Mouse (Mus musculus): Measurements from ENCODE around the gene Agbl2. TPM values are rescaled to one million over a fixed set of nuclear protein-coding genes. Genes with fewer than 3 reads are reported as not detected.

Gene Agbl2
- polyA plus RNA-seq (2011; ENCODE audit: insufficient read depth, insufficient read length, low read depth, missing spikeins): 2.2 and 3.3 TPM in 2 replicates

GRCm38 (mm10) chr2:90782458-90782857, at the start of gene Agbl2:
TSS of gene Agbl2 (plus strand) at chr2:90782727.
- Histone ChIP-seq H3K36me3 (ENCODE audit: control insufficient read depth, insufficient read depth, low read length, poor library complexity, severe bottlenecking) (peaks cover 26% of the 10 kb centered on the region), H3K9me3 (replicated peaks; ENCODE audit: control insufficient read depth, insufficient read depth, low read length, poor library complexity, severe bottlenecking) (no peaks in the 10 kb centered on the region), H3K4me3 (ENCODE audit: low read depth, low read length) (peak within 1 kb of the TSS; percentile 47), H3K9ac (ENCODE audit: low read depth, poor library complexity, severe bottlenecking) (peak within 1 kb of the TSS; percentile 48), H3K27ac (ENCODE audit: insufficient read depth, low read length) (no peak within 1 kb of the TSS), H3K4me1 (ENCODE audit: control insufficient read depth, insufficient read depth, low read length) (no peaks in the 10 kb centered on the region), H3K27me3 (ENCODE audit: control insufficient read depth, insufficient read depth, low read length, poor library complexity, severe bottlenecking) (no peaks in the 10 kb centered on the region)
- TF ChIP-seq EP300 (IDR thresholded peaks at IDR 0.05; ENCODE audit: insufficient read depth, low read depth, low read length) (no peak), POLR2A (IDR thresholded peaks at IDR 0.05; ENCODE audit: insufficient read depth, low read length) (no peak), CTCF (IDR thresholded peaks at IDR 0.05; ENCODE audit: low read depth, low read length) (no peak)

GRCm38 (mm10) chr2:90735326-90735725, 47.2 kb upstream of the Agbl2 start:
- Histone ChIP-seq H3K36me3 (ENCODE audit: control insufficient read depth, insufficient read depth, low read length, poor library complexity, severe bottlenecking) (peaks cover 58% of the 10 kb centered on the region), H3K4me3 (ENCODE audit: low read depth, low read length) (no peak overlapping the region), H3K27ac (ENCODE audit: insufficient read depth, low read length) (no peak overlapping the region), H3K27me3 (ENCODE audit: control insufficient read depth, insufficient read depth, low read length, poor library complexity, severe bottlenecking) (no peaks in the 10 kb centered on the region), H3K4me1 (ENCODE audit: control insufficient read depth, insufficient read depth, low read length) (no peaks in the 10 kb centered on the region), H3K9me3 (replicated peaks; ENCODE audit: control insufficient read depth, insufficient read depth, low read length, poor library complexity, severe bottlenecking) (no peaks in the 10 kb centered on the region), H3K9ac (ENCODE audit: low read depth, poor library complexity, severe bottlenecking) (no peak overlapping the region)
- TF ChIP-seq CTCF (IDR thresholded peaks at IDR 0.05; ENCODE audit: low read depth, low read length): no peak
- no peak for TF ChIP-seq POLR2A (IDR thresholded peaks at IDR 0.05; ENCODE audit: insufficient read depth, low read length)
- no peak for TF ChIP-seq EP300 (IDR thresholded peaks at IDR 0.05; ENCODE audit: insufficient read depth, low read depth, low read length)

GRCm38 (mm10) chr2:90738801-90739200, 43.7 kb upstream of the Agbl2 start:
- Histone ChIP-seq H3K4me3 (ENCODE audit: low read depth, low read length) (no peak overlapping the region), H3K9ac (ENCODE audit: low read depth, poor library complexity, severe bottlenecking) (no peak overlapping the region), H3K4me1 (ENCODE audit: control insufficient read depth, insufficient read depth, low read length) (no peaks in the 10 kb centered on the region), H3K36me3 (ENCODE audit: control insufficient read depth, insufficient read depth, low read length, poor library complexity, severe bottlenecking) (peaks cover 30% of the 10 kb centered on the region), H3K27me3 (ENCODE audit: control insufficient read depth, insufficient read depth, low read length, poor library complexity, severe bottlenecking) (no peaks in the 10 kb centered on the region), H3K9me3 (replicated peaks; ENCODE audit: control insufficient read depth, insufficient read depth, low read length, poor library complexity, severe bottlenecking) (no peaks in the 10 kb centered on the region), H3K27ac (ENCODE audit: insufficient read depth, low read length) (no peak overlapping the region)
- TF ChIP-seq EP300 (IDR thresholded peaks at IDR 0.05; ENCODE audit: insufficient read depth, low read depth, low read length) (no peak), POLR2A (IDR thresholded peaks at IDR 0.05; ENCODE audit: insufficient read depth, low read length) (no peak), CTCF (IDR thresholded peaks at IDR 0.05; ENCODE audit: low read depth, low read length) (no peak)

- no peaks in the 10 kb centered on the region for H3K27me3 ChIP-seq (ENCODE audit: control insufficient read depth, insufficient read depth, low read length, poor library complexity, severe bottlenecking)
- H3K4me3 ChIP-seq (ENCODE audit: low read depth, low read length): no peak overlapping the region
- H3K27ac ChIP-seq (ENCODE audit: insufficient read depth, low read length): no peak overlapping the region
- TF ChIP-seq EP300 (IDR thresholded peaks at IDR 0.05; ENCODE audit: insufficient read depth, low read depth, low read length) (no peak), POLR2A (IDR thresholded peaks at IDR 0.05; ENCODE audit: insufficient read depth, low read length) (no peak), CTCF (IDR thresholded peaks at IDR 0.05; ENCODE audit: low read depth, low read length) (no peak)
- no peak overlapping the region for H3K9ac ChIP-seq (ENCODE audit: low read depth, poor library complexity, severe bottlenecking)
- no peaks in the 10 kb centered on the region for H3K4me1 ChIP-seq (ENCODE audit: control insufficient read depth, insufficient read depth, low read length)
- peaks cover 27% of the 10 kb centered on the region for H3K36me3 ChIP-seq (ENCODE audit: control insufficient read depth, insufficient read depth, low read length, poor library complexity, severe bottlenecking)
- no peaks in the 10 kb centered on the region for H3K9me3 ChIP-seq (replicated peaks; ENCODE audit: control insufficient read depth, insufficient read depth, low read length, poor library complexity, severe bottlenecking)
These were observed 43.2 kb upstream of the Agbl2 start for GRCm38 (mm10) chr2:90739327-90739726.

- H3K4me3 ChIP-seq (ENCODE audit: low read depth, low read length): no peak overlapping the region
- H3K36me3 ChIP-seq (ENCODE audit: control insufficient read depth, insufficient read depth, low read length, poor library complexity, severe bottlenecking): peaks cover 22% of the 10 kb centered on the region
- no peaks in the 10 kb centered on the region for H3K27me3 ChIP-seq (ENCODE audit: control insufficient read depth, insufficient read depth, low read length, poor library complexity, severe bottlenecking)
- no peak overlapping the region for H3K27ac ChIP-seq (ENCODE audit: insufficient read depth, low read length)
- TF ChIP-seq CTCF (IDR thresholded peaks at IDR 0.05; ENCODE audit: low read depth, low read length) (no peak), EP300 (IDR thresholded peaks at IDR 0.05; ENCODE audit: insufficient read depth, low read depth, low read length) (no peak), POLR2A (IDR thresholded peaks at IDR 0.05; ENCODE audit: insufficient read depth, low read length) (no peak)
- H3K9me3 ChIP-seq (replicated peaks; ENCODE audit: control insufficient read depth, insufficient read depth, low read length, poor library complexity, severe bottlenecking): no peaks in the 10 kb centered on the region
- H3K9ac ChIP-seq (ENCODE audit: low read depth, poor library complexity, severe bottlenecking): no peak overlapping the region
- H3K4me1 ChIP-seq (ENCODE audit: control insufficient read depth, insufficient read depth, low read length): no peaks in the 10 kb centered on the region
These were observed 42.6 kb upstream of the Agbl2 start for GRCm38 (mm10) chr2:90739921-90740320.

- H3K27me3 ChIP-seq (ENCODE audit: control insufficient read depth, insufficient read depth, low read length, poor library complexity, severe bottlenecking): no peaks in the 10 kb centered on the region
- no peaks in the 10 kb centered on the region for H3K4me1 ChIP-seq (ENCODE audit: control insufficient read depth, insufficient read depth, low read length)
- TF ChIP-seq CTCF (IDR thresholded peaks at IDR 0.05; ENCODE audit: low read depth, low read length): no peak
- H3K27ac ChIP-seq (ENCODE audit: insufficient read depth, low read length): peak overlapping the region; percentile 93
- peaks cover 12% of the 10 kb centered on the region for H3K36me3 ChIP-seq (ENCODE audit: control insufficient read depth, insufficient read depth, low read length, poor library complexity, severe bottlenecking)
- no peaks in the 10 kb centered on the region for H3K9me3 ChIP-seq (replicated peaks; ENCODE audit: control insufficient read depth, insufficient read depth, low read length, poor library complexity, severe bottlenecking)
- peak overlapping the region; percentile 93 for H3K4me3 ChIP-seq (ENCODE audit: low read depth, low read length)
- peak overlapping the region; percentile 78 for H3K9ac ChIP-seq (ENCODE audit: low read depth, poor library complexity, severe bottlenecking)
These were observed 38.1 kb upstream of the Agbl2 start for GRCm38 (mm10) chr2:90744285-90745052.
